Mouse (Mus musculus): Measurements from ENCODE around the gene Rtcb. TPM values are rescaled to one million over a fixed set of nuclear protein-coding genes. Genes with fewer than 3 reads are reported as not detected.
A peak's percentile ranks its signal among the peaks of the same experiment; 100 is the strongest.

Gene Rtcb
- total RNA-seq, 2 experiments from 2014 or later: 82.3 to 82.9 TPM

DNA sequence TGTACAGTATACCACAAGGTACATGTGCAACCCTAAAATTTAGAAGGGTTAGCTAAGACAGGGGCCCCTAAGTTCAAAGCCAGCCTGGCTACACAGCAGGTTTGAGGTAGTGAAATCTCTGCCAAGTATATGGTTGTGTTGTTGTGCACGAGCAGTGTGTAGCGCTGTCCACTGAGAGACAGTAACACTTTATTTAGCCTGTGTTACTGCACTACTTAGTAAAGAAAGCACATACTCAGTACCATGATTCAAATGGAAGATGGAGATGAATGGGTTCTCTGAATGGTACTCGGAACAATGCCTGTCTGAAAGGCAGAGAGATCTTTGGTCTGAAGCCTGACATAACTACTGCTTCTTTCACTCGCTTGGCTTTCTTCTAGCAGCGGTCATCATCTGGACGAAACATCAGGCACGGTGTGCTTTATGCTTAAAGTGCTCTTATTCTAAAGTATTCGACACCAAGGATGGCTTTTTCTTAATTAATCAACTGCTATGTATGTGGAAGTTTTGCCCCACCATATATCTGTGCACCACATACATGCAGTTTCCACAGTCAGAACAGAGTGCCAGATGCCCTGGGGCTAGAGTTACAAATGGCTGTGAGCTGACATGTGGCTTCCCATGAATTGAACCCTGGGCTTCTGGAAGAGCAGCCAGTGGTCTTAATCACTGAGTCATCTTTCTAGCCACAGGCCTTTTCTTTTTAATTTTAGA lies 9.0 kb downstream of the Rtcb start:
- DNase-seq: no peak

DNA sequence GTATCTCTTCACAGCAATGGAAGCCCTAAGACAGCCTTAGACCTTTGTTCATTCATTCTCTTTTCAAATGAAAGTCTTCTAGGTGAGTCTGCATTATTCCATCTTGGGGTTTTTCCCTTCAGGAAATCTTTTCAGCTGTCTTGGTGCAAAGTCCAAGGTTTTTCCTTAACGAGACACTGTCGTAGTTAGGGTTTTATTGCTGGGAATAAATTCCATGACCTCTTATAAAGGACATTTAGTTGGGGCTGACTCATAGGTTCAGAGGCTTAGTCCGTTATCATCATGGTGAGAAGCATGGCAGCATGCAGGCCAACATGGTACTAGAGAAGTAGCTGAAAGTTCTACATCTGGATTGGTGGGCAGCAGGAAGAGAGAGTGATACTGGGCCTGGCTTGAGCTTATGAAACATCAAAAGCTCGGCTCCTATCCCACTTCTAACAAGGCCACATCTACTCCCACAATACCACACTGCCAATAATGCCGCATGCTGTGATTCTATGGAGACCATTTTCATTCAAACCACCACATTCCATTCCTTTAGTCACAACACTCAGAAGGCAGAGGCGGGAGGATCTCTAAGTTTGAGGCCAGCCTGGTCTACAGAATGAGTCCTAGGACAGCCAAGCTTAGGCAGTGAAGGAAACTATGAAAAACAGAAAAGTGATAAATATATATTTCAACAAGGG lies 21.2 kb downstream of the Rtcb start:
- no peak for DNase-seq

DNA sequence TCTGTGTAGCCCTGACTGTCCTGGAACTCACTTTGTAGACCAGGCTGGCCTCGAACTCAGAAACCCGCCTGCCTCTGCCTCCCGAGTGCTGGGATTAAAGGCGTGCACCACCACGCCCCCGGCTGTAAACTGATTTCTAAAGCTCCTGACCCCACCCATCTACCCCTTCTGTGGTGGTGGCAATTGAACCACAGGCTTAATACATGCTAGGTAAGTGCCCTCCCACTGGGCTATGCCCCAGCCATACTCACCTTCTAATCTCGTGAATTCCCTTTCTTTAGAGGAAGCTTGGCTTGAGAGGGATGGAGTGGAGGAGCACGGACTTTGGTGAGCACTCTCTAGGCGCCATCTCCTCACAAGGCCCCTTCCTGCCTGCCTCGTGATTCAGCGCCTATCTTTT lies 27.7 kb downstream of the Rtcb start:
- DNase-seq: no peak

DNA sequence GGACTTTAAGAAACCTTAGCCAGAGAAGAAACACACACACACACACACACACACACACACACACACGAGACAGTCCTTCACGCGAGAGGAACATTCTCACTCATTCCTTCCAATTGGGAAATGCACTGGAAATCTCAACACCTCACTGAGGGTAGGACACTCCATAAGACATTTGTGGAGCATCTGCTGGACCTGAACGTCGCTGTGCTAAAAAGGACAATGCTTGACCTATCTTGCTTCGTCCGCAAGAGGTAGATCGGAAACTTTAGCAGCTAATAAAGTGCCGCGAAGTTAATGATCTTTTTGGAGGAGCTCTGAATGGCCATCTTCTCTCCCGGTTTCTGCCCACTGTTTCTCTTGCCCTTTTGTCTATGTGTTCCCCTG lies 28.4 kb downstream of the Rtcb start:
- DNase-seq: no peak

DNA sequence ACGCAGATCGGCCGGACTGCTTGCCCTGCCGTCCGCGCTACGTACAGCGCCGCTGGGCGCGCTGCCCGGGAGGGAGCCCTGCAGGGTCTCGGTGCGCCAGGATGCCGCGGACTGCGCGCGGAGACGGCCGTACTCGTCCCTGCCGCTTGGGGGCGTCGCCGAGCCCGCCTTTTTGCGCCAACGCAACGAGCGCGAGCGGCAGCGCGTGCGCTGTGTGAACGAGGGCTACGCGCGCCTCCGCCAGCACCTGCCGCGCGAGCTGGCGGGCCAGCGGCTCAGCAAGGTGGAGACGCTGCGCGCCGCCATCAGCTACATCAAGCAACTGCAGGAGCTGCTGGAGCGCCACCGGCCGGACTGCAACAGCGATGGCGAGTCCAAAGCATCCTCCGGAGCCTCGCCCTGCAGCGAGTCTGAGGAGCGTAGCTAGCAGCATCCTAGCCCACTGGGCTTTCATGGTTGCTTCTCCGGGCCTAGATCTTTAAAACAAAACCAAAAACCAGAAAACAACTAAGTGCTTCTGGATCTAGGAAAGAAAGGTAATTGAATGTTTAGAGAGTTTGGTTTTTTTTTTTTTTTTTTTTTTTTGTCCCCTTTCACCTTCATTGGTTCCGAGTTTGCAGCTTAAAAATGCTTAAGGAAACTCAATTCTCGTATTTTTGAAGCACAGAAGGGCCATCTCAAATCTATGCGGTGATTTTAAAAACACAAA lies 29.0 kb downstream of the Rtcb start:
- peak in 1 of 2 experiments; percentile 41 for DNase-seq

DNA sequence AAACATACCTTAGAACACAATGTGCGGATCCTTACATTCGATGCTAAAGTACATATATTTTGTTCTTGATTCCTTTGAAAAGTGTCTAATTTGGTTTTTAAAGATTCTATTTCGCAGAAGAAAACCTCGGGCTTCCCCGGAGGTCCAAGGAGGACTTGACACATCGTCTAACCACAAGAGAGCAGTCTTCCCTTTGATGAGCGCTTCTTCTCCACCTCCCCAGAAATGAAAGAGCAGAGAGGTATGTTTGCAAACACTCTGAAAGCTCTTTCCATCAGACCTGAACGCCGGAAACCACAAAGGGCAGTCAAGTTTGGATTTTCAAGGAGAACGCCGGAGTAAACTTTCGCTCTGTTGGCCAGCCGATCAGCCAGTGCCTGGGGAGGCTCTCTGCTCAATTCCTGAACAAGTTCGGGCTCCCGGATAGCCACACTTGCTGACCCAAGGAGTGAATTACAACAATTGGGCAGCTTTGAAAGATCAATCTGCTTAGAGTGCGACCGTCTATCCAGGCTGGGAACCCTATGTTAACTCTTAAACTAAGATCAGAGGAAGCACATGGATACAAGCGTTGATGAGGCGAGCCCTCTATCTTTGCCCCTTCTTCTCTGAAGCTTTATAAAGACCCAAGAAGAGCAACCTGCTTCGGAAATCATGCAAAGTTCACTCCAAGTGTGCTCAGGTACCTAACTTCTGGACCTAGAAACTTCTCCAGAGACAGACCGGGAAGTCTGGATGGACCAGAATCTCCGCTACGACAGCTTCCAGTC lies 29.8 kb downstream of the Rtcb start, which contains the start of gene Ascl4:
Ascl4 (plus strand) TSS at position 6 of the 770 bp plus-strand sequence.
- DNase-seq: peak in 1 of 2 experiments; percentile 33

DNA sequence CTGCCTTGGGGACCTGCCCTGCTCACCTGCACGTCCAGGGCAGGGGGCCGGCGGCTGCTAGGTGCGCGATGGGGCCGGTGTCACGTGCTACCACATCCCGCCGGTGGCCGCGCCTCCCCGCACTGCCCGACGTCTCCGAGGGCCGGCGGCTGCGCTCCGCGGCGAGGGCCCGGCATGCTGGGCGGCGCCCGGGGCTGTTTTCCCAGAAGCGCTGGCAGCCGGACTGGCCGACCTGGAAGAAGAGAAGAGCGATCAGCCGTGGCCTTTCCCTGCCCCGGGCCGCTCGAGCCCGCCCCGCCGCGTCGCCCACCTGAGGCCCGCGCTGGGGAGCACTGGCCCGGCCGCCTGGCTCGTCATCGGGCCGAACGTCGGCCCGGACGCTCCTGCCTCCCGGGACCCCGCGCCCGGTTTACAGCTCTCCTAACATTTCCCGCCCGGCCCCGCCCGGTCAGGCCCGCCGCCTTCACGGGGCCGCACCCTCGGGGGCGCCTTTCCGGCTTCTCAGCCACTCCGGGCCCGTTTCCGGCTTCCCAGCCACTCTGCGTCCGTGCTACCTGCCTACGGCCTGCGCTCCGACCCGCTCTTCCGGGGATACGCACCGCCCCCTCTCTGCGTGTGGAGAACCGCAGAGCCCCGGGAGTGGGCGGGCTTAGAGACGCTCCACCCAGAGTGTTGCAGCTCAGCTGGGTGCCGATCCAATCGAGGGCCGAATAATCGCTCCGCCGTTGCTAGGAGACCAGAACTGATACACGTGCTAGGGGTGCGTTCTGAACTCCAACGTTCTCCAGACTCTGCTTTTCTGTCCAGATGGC lies 40.9 kb downstream of the Rtcb start, which contains the start of gene Prdm4:
Prdm4 (minus strand) TSS at position 645 of the 812 bp plus-strand sequence.
- peak; percentile 98 to 99 for DNase-seq

Other genes starting within 250 kb of the Rtcb start
- gene Pwp1, start 128.3 kb downstream of the Rtcb start, total RNA-seq (2021): 10 to 100 TPM; 16.0 to 16.1 TPM
- 10 to 100 TPM; 11.2 to 12.4 TPM for gene Prdm4, start 40.7 kb downstream of the Rtcb start, total RNA-seq (2021)
- gene Ascl4, start 30.1 kb downstream of the Rtcb start, total RNA-seq (2021): not detected
- gene Bpifc, start 54.1 kb upstream of the Rtcb start, total RNA-seq (2021): not detected
- gene Fbxo7, start 64.1 kb upstream of the Rtcb start, total RNA-seq (2021): 10 to 100 TPM; 14.4 to 17.9 TPM